Mouse (Mus musculus) left cerebral cortex, adult 8-10 months (tissue): ENCODE measurements at regions not wholly inside any gene's neighbourhood (a gene's known extent, or its start where the extent isn't known, plus 50 kb on each side); places are given as distances from the start of the nearest gene placed in this dataset.
A peak's percentile ranks its signal among the peaks of the same experiment; 100 is the strongest.

Source experiments
- DNase-seq, 2 experiments: peaks; one replicate each; pipeline ENCODE4 v3.0.0; 2022; ENCODE audit warnings: low spot score in 2 of 2

DNA sequence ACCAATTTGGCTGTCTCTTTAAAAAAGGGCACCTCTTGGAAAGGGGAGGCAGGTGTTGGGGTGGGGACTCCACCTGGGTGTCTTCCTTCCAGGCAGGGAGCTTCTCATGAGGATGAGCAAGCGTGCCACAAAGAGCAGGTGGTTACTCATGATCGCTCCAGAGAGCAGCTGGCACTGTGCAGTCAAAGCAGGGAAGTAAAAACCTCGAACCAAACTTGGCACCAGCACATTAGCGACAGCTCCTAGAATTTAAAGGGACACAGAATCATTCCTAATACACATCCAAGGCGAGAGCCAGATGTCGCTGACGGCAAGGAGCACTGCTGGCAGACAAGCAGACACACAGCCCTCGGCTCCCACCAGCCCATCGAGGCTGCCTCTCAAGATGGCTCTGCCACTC, 70.4 kb downstream of the Irx5 start:
- DNase-seq: peak in 1 of 2 experiments; percentile 48

DNA sequence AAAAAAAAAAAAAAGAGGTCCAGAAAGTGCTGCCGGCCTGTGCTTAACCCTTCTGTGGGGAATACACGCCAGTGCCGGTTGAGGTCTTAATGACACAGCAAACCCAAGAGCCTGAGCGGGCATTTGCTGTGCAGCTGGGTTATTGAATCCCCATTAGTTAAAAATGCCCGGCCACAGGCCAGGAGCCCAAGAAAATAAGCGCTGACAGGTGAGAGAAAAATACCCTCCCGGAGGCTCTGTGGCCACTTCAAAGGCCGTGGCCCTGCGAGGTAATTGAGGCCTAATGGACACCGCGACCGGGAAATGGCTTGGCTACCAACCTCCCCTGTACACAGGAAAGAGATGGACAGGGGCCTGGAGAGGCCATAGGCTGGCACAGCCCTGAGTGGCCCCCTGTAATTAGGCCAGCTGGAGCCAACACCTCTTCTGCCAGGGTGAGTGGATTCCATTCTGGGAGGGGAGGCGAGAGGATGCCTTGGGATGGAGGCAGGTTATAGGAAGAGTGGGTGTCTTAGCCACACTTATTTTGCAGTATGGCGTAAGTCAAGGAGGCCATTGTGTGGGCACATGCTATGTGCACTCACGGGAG, 79.7 kb downstream of the Irx5 start:
- no peak for DNase-seq

DNA sequence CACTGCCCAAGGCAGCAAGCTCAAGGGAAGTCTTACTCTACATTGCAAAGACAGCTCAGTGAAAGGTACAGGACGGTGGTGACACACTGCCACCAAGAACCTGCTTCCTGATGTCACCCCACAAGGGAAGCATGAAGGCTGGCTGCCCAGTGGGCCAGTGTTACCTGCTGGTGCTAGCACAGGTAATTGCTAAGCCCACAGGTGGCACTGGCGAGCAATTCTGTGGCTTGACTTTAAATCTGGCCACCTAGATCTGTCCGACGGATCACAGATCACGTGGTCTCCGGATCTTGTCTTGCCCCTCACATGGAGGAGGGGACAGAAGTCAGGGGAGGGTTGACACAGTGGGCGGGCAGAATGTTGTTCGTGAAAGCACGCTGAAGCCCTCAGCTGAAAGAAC, 80.9 kb downstream of the Irx5 start:
- no peak for DNase-seq

DNA sequence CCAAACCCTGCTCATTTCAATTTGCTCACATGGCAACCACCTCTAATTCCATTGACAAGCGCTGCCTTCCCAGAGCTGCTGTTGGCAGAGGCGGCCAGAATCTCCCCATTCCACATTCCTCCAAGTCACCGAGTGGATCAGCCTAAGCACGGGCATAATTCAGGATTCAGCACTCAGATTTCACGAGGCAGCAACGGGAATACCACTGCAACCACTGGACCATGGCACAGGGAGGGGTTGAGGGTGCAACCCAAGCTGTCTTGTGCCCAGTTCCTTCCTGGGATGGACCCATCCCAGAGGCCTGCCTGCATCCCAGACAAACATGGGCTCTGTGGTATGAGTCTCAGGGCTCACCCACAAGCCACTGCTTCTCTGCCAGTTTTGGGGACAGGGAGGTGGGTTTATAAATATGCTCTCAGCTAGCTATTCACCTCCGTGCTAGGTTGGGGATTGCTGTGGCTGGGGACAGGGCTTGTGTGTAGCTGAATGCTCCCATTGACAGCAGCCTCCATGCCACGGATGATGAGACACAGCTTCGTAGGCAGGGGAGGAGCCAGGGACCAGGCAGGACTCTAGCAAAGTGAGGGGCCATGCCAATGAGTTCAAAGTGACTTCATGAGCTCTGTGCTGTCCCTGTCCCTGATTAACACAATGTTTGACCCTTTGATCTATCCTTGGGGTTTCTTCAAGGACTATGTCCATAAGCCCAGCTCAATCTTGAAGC, 82.5 kb downstream of the Irx5 start:
- no peak for DNase-seq

DNA sequence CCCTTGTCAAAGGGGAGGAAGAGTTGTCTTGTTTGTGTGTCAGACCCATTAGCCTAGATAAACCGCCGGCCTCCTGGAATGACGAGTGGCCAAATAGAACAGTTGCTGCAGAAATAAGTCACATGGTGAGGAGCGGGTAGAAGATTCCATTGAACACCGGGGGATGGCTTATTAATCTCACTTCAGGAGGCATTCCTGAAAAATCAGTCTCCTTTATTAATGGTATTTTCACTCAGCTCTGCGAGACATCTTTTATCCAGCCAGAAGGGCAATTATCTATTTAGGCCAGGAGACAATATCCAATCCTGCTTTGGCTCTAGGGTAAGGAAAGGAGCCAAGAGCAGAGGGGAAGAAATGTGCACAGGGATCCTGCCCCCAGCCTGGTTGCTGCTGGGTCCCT, 84.7 kb downstream of the Irx5 start:
- DNase-seq: no peak

DNA sequence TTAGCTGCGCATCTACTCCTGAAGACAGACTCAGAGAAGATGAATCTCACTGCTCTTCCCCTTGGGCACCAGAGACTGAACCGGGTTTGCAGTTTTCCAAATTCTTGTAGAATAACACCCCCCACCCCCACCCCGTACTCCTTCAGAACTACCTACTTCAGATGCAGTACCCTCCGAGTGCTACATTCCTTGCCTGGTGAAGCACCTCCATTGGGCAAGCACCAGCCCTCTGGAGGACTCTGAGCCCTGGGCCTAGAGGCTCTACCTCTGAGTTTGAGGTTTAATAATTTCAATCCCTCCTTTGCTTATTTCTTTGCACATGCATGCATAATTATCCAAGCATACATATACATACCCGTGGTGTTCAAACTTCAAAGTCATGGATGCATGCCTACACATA, 101.9 kb downstream of the Irx5 start:
- no peak for DNase-seq

DNA sequence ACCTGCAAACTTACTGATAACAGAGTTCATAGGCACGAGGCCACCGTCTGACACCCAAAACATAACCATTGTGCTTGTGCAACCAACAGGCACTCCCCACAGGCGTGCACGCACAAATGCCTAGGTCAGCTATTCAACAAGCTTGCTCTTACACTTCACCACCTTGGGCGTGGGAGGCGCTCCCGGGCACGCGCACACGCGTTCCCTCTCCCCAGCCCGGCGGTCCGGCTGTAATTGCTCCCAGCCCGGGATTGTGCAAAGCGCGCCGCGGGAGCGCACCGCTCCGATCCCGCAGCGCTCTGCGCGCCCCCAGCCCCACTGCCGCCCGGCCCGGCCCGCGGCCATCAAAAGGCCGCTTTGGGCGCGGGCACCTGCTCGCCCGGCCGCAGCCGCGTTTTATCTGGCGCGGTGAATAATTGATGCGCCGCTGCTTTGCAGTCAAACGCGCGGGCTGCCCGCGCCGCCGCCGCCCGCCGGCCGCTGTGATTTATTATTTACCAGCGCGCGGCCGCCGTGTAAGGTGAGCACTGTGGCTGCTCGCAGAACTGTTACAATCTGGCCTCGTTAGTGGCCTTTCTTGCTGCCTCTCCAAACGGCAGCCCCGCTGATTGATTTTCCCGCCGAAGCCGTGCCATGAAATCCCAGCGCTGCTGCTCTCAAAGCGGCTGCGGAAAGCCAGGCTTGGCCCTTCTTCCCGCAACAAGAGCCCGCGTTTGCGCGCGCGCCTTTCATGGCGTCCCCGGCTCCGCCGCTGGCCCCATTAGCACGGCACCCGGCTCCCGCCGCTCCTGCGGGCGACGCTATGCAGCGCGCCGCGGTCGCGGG, 102.9 kb downstream of the Irx5 start:
- DNase-seq: peak in 1 of 2 experiments; percentile 10

DNA sequence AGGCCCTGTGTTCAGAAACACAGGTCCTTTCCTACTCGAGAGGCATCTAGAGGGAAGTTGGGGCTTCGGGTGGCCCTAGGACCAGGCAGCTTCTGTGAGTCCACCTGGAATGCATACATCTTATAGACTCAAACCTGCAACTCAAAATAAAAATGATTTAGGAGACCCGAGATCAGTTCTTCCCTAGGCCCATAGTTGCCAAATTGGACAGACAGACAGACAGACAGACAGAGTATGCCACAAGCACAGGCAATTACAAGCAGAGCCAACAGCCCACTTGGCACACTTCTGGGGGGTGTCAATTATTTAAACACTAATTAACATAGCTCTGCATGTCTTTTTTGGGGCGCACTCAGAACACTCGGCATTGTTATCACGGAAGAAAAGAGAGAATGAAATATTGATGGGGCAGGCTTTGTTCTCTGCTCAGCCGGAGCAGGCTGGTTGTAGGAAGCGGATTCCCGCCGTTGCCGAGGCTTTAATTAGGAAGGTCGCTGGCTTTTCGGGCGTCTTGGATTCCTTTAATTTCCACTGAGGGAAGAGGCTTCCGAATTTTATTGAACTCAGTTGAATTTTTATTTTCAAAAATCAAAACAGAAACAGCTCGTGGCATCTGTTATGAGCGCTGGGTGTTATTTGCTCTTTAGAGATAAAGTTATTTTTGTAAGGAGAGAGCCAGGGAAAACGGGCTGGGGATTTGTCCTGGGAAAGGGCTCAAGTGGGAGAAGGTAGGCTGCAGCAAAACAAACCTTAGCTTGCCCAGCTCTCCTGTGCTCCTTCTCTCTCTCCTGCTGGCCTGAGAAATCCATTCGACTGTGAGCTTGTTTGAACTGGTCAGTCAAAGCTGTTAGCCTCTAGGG, 111.9 kb downstream of the Irx5 start:
- no peak for DNase-seq

DNA sequence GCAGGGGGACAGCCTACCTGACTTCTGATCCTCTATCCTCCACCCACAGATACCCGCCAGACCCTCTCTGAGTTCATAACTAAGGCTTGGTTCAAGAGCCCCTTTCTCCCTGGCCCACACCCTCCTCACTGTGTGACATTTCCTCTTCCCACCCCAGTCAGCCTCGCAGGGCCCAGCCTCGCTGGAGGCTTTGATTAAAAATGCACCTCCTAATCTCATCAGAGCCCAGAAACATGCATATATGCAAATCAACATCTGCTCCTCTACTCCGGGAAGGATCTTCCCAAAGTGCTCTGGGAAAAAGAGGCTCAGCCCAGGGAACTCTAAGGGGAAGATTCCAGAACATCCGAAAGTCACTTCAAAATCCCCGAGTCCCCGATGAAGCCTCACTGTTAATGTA, 114.8 kb downstream of the Irx5 start:
- no peak for DNase-seq

DNA sequence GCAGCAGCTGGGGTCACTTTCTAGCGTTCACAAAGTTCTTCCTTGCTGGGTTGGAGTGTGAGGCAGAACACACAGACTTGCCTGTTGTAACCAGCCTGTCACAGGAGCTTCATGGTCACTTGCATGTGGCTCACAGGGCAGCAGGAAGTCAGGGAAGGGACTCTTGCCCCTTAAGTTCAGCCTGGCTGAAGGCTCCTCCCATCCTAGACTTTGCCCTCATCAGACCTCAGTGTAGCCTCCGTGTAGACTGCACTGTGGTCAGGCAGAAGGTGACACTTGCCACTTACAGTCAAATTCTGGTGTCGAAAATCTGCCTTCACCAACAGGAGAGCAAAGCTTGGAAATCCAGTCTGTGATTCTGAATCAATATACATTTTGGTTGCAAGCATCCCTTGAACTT, 115.4 kb downstream of the Irx5 start:
- no peak for DNase-seq

DNA sequence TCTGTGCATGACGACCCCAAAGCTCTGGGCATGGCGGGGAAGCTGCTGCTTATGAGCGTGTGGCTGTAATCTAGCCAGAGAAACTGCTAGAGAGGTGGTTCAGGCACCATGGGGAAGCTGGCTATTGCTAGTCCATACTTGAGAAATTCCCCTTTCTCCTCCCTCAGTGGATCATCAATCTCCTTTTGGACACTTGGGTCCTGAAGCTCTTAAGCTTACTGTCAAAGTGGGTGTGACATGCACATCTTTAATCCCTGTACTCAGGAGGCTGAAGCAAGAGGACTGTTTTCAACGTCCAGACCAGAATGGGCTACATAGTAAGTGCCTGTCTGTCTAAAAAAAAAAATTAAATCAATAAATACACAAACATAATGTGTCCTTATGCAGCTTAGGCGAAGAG, 125.0 kb downstream of the Irx5 start:
- no peak for DNase-seq

DNA sequence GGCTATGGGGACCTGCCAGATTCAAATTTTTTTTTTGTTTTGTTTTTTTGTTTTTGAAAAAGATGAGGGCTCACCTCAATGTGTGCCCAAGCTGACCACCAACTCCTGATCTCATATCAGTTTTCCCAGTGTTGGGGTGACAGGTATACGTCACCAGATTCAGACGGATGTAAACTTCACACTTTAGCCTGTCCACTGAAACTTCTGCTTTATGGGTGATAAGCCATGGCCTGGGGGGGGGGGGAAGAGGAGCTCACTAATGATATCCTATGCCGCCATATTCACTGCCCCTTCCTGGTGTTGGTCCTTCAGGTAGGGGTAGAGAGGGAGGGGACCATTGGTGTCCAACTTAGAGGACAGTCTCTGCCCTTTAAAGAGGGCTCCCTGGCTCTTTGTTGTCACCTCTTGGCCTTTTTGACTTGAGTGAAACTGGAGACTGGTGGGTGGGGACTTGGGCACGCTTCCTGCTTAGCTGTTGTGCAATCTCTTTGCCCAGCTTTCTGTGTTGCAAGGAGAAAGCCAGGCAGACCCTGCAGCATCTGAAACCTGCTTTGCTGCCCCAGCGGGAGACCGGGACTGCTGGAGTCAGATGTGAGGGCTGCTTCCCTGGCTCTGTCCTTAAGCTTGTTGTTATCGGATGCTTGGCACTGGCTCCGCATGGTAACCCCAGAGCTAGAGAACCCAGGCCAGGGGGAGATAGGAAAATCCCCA, 125.8 kb downstream of the Irx5 start:
- DNase-seq: no peak

DNA sequence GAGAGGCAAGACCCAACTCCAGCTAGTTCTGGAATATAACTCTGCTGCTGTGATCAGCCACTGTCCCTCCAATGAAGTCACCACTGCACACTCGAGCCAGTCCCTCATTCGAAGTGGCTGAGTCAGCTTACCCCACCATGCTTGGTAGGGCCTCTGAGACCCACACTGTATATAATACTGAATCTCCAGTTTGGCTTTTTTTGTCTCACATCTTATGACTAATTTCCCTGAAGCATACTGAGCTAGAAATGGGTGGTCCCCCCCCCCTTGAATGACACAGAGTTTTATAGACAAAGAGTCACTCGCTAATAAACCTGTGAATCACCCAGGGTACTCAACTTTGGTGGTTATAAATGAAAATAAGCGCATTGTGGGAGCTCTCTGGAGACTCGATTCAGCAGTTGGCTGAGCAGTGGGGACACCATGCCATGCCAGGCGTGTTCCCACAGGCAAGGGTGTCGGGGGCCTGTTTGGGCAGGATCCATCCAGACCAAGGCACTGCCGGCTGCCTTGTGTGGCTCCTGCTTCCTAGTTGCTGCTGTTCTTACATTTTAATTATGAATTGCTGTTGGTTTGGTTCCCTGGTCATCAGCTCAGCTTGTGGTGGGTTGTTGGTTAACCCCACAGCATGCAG, 131.2 kb downstream of the Irx5 start:
- no peak for DNase-seq

DNA sequence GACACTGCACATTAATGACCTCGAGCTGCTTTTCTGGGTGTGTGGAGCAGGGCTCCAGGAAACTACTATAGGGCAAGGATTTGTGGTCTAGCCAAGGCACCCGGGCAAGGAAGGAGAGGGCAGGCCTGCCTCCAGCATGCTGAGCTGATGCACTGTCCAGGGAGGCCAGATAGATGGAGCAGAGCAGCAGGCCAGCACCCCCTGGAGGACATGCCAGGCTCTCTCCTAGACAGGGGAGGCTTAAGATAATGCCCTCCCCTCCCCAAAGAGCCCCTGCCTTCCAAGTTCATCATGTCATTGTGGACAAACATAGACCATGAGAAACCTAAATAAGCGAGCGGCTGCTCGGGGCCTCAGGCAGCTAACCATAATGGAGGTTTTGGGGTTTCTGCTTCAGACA, 134.1 kb downstream of the Irx5 start:
- no peak for DNase-seq

DNA sequence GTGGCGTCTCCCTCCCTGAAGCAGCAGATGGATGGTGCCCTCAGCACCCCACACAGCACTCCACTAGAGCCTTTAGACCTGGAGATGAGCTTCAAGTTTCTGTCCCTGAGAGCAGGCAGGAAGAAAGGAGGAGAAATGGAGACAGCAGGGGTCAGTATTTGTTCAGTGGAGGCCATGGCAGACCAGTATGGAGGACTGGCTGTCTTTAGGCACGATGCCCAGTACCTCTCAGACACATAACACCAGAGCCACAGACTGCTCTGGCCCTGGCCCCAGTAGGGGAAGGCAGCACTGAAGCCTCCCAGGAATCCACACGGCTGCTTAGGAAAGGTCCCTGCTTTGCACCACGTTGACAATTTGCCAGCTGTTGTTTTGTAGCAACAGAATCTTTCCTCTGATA, 136.0 kb downstream of the Irx5 start:
- no peak for DNase-seq

DNA sequence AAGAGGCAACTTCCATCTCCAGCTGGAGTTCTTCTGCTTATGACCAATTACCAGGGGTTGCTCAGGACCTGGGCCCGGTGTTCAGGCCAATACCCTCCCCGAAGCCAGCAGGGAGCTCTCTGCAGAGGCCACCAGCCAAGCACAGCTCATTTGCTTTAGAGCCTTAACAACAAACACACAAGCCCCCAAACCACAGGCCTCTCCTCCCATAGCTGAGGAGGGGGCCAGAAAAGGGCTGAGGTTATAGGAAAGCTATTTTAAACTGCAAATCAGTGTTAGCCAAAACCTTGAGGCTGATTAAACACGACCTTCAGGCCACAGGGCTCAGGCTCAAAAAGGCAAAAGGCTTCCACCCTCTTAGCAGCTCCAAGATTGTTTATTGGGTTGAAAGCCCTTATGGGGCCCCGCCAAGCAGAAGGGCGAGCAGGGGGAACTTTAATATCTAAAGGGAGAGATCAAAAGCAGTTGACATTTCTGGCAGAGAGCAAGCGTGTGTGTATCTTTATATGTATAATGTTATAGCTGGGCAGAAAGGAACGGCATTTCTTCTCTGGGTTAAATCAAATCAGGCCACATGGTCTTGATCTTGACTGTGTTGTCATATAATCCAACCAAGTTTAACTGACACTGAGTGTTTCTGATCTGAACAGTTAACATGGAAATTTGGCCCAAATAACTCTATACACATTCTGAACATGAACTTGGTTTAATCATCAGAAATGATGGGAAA, 148.3 kb downstream of the Irx5 start:
- DNase-seq: no peak

DNA sequence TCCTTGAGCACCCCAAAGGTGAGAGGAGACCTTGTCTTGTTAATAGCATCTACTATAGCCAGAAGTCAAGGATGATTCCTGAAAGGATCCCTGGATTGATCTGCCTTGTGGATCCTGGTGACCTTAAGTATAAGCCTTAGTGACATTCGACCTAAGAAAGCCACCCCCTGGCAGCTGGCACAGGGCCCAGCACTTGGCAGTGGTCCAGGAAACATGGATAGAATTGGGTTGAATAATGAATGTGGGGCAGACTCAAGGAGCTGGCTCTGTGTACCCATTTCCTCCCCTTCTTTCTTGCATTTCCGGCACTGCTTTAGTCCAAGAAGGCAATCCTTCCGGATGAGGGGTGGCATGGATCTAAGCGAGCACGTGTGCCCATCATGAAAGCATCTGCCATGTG, 149.0 kb downstream of the Irx5 start:
- no peak for DNase-seq

DNA sequence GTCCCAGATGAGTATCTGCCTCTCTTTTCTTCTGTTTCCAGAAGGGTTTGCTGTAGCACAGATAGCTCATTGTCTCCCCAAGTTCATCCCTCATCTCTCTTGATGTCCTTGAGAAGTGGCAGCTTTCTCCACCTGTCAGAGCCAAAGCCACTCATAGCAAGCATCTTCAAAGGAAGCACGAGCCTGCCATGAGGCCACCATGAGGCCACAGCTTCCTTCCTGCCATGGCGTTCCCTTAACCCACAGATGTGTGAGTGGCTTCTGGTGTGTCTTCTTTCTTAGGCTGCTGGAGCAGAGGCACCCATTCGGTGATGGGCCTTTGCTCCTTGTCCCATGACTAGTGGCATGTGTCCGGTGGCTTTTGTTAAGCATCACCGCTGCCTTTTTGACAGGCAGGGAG, 149.5 kb downstream of the Irx5 start:
- no peak for DNase-seq

DNA sequence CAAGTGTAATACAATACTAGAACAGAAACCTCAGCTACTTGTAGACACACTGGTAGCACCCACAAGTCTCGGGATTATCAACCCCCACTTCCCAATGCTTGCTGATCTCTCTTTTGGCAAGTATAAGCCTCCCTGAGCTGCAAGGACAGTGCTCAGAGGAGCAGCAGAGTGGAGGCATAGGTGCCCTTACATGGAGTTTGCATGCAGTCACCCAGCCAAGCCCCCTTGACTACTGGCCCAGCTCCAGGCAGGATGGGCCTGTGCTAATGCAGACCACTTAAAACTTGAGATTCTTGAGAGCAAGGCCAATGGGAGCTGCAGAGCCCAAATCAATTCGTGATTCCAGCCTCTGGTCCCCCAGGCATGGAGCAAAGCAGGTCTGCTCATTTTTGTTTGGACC, 158.0 kb downstream of the Irx5 start:
- no peak for DNase-seq

DNA sequence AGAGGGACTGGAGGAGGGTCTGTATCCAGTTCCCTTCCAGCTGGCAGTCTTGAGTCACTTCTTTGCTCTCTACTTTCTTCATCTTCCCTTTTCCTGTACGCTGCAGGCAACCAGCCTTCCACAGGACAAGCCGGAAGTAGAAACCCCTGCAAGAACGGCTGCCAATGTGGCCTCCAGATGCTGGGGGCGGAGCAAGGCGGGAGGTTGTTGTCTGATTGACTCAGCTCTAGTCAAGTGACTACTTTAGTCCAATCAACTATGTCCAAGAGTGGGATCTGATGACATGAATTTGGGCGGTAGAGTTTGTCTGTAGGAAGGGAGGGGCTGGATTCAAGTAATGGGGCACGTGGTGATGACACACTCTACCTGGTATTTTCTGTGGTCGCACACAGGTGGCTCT, 156.1 kb upstream of the Irx6 start:
- DNase-seq: no peak
